Mouse (Mus musculus): ENCODE measurements at regions not wholly inside any gene's neighbourhood (a gene's known extent, or its start where the extent isn't known, plus 50 kb on each side); places are given as distances from the start of the nearest gene placed in this dataset.

DNA sequence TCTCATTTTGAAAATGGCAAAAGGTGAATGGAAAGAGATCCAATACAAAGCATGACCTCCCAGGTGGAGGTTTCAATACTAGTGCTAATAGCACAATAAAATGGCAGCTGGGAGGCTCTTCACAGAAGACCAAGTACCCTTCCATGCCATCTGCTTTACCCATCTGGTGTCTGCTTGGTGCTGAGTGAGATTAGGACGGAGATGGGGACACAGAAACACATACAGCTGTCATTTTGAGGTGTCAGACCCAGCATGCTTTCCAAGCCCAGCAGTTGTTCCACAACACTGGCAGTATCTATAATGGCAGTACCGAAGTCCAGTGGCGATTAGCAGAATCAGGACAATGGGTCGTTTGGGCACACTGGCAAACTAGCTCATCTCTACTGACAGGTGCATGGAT, 118.9 kb upstream of the 1700064H15Rik start:
- DNase-seq (ENCODE audit: low spot score) = no peak

GRCm38 (mm10) chr3:19751946-19752345, 123.5 kb upstream of the 1700064H15Rik start:
- DNase-seq (ENCODE audit: low spot score) = no peak

GRCm38 (mm10) chr3:19754011-19754410, 125.5 kb upstream of the 1700064H15Rik start:
- no peak for DNase-seq (ENCODE audit: low spot score)

GRCm38 (mm10) chr3:19754636-19755035, 126.2 kb upstream of the 1700064H15Rik start:
- no peak for DNase-seq (ENCODE audit: low spot score)

DNA sequence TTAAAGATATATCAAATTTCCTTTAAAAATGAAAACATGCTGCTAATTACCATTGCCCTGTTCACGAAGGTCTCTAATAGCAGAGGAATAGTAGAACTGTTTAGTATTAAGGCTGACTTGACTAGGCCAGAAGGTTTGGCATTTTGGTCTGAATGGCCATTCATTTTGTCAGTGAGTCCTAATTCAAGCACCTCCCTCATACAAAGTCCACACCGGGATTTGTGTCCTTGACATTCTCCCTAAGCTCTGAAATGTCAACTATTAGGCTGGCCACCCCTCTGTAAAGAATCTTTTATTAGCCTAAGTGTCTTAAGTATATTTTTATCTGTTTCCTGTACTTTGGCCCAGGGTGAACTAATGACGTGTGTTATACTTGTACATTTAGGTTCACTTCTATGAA, 126.7 kb upstream of the 1700064H15Rik start:
- no peak for DNase-seq (ENCODE audit: low spot score)

- no peak for DNase-seq (ENCODE audit: low spot score)
These were observed 158.2 kb upstream of the Cp start for GRCm38 (mm10) chr3:19798543-19799106.

DNA sequence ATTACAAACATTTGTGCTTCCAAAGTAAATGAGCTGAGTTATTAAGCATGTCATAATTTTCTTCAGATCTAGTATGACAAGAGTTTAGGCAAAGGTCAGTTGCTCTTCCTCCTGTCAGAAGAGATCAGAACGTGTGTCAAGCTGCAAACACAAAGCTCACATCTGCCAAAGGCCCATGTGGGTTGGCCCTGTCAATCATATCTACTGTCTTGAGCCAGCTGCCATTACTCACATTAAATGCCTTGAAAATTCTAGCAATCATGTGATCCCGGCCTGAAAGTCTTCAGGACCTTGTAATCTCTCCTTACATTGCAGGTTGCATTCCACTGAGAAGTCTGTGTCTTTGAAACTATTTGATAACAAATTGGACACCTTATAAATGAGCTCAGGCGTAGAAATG, 146.8 kb upstream of the Cp start:
- no peak for DNase-seq (ENCODE audit: low spot score)

DNA sequence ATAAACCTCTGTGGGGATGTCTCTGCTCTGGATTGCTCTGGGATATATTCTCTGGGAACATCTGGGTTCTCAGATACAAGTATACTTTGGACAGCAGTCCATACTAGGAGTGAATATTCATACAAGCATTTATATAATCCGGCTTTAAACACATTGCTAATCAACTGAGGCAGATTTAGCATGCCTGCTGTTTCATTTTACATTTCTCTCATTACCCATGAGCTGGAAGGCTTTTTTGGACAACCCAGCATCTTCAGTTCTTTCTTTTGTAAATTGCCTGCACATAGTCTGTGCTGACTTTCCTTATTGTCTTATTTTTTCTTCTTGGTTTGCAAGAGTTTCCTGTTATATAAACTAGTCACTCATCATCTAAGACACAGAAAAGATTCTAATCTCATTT, 131.9 kb upstream of the Cp start:
- DNase-seq (ENCODE audit: low spot score) = no peak

DNA sequence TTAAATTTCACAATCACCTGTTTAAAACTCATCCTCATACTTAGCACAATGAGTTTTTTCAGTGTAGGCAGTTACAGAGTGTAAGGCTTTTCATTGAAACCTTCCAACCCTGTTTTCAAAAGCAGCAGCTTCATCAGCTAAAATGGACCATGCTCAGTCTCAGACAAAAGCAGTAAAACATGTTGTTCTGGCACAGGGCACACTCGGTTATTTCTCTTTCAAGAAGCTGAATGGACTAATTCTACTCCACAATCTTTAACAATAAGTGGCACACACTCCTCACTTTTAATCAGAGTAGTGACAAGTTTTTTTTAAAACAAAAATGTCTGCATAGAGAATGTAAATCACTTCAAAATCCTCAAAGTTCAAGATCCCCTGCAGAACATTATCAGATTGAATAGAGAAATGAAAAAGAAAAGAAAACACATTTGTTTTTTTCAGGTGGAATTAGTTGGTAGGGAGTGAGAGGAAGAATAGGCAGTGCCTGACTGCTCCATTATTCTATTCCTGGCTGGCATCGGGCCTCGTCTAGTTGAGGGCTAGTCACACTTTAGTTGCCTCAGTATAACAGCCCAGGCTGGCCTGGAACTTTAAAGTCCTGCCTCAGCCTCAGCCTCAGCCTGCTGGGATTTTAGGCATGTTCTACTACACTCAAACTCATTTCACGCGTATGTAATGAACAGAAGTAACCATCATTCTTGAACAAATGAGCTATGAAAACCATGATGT, 128.2 kb upstream of the Cp start:
- DNase-seq (ENCODE audit: low spot score) = no peak

DNA sequence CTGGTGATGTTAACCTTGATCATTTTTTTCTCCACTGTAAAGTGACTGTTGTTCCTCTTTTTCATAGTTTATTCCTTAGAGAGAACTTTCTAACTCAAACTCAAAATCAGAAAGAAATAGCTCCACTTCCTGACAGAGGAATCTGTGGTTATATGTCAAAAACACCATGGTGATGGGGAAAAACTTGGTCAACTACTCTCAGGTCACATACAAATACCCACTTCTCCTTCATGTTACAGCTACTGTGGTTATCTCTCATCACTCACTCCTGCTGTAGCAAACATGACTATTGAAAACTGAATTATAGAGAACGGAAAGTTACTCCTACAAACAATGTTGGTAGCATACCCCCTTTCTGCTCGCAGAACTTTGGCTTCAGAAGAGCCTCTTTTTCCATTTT, 127.1 kb upstream of the Cp start:
- no peak for DNase-seq (ENCODE audit: low spot score)

DNA sequence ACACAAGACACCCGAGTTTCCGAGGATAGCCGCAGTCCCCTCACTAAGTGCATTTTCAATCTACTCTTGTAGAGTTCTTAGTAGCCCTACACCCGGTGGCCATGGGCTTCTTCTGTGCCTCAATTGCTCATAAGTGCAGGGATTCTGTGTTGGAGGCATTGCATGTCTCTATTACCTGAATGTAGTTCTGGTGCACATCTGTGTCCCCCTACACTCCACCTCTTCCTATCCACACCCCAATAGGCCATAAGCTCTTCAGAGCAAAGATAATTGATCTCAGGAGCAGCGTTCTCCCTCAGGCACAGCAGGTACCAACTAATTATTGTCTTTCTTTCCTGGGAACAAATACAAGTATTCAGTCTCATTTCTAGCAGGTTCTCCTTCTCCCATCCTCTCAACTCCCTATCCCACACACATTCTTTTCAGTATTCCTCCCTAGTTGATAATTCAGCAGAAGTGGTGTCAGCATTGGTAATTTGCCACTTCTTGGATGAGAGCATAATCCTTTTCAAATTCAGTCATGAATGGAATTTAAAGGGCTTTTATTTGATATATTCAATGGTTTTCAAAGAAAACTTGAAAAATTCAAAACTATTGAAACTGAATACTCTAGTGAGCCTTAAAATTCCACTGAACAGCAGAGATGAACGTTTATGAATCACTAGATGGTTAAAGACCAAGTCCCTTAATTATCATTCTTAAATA, 108.7 kb upstream of the Cp start:
- DNase-seq (ENCODE audit: low spot score) = no peak

DNA sequence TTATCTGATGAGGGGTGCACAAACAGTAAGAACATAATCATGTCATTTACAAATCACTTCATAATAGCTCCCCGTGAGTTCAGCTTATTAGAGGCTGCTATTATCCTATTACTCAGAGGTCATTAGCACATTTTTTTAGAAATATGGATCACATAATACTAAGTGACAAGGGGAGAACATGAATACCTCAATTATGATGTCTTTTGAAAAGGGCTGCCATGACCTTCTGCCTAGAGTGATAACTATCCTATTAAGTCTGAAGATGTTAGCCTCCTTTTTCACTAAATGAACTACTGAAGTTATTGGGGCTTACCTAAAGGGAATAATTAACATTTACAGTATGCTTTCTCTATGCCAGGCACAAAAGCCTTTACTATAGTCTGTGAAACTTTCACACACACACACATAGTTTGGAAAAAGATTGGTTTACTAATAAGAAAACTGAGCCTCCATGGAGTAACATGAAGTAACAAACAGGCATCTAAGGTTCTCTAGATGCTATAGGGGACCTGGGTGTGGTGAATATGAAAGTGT, 108.1 kb upstream of the Cp start:
- DNase-seq (ENCODE audit: low spot score) = no peak

- no peak for DNase-seq (ENCODE audit: low spot score)
These were observed 74.2 kb upstream of the Cp start for GRCm38 (mm10) chr3:19882623-19883022.

- no peak for DNase-seq (ENCODE audit: low spot score)
These were observed 68.4 kb upstream of the Cp start for GRCm38 (mm10) chr3:19888405-19888804.

GRCm38 (mm10) chr3:19894258-19894629, 62.6 kb upstream of the Cp start:
- no peak for DNase-seq (ENCODE audit: low spot score)

DNA sequence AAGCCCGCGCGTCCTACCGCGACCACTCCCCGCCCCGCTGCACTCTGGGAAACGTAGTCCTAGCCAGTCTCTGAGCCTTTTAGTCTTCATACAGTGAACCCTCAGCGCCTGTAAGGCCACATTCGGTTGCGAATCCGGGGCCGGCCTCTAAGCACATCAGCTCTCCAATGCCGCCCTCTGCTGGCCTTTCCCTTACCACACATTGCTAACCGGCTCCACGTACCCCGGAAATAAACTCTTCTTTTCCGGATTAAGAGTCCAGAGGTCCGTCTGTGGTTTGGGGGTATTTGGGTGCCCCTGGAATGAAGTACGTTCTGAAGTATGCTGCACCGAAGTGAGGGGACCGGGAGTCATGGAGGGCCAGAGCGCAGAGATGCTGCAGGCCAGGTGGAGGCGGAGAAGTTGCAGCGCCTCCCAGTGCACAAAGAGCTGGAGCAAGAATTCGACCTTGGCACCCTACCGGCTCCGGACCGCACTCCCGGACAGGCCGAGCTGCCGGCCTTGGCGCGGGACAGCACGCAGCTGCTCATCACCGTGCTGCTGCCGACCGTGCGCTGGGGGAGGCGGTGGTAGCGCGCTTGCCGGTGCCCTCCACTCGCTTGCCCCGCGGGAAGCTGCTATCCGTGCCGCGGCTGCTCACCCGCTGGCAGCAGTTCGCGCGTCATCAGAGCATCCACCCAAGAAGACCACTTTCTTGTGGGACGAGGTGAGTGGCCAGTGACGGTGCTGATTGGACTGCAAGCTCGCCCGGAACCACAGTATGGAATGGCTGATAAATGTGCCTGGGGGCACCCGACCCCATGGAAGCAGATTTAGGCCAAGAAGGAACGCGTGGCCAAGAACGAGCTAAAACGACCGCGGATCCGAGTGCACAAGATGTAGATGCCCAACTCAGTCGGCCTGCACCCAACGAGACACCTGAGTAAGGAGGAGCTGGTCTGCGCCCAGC, 62.0 kb upstream of the Cp start:
- peak; percentile 90 for DNase-seq (ENCODE audit: low spot score)

DNA sequence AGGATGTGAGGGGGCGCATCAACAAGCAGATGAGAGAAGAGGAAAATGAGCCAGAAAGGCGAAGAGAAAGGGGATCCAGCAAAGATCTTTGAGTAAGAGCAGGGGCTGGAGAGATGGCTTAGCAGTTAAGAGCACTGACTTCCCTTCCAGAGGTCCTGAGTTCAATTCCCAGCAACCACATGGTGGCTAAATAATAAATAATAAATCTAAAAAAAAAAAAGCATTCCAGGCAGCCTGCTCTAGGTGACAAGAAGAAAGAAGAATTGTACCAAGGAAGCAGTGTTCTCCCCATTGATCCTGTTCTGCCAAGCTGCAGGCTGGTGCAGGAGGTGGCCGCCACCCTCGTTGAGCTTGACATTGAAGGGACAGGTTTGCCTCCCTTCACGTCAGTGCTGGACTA, 61.1 kb upstream of the Cp start:
- no peak for DNase-seq (ENCODE audit: low spot score)

DNA sequence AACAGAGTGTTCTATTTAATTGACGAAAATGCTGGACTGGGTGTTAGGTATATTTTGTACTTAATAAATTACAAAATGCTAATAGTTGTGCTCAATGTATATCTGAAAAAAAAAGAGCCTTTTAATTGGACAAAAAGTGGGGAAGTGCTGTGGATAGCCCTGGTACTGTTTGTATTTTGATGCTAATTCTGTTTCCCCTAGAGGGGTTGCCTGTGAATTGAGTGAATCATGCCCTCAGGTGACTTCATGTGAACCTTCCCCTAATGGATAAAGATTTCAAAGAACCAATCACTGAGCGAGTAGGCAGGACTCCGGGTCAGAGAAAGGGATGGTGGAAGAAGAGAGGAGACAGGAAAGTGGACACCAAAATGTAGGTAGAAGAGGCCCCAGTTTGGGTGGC, 59.7 kb upstream of the Cp start:
- no peak for DNase-seq (ENCODE audit: low spot score)

GRCm38 (mm10) chr3:19902226-19902625, 54.6 kb upstream of the Cp start:
- no peak for DNase-seq (ENCODE audit: low spot score)

DNA sequence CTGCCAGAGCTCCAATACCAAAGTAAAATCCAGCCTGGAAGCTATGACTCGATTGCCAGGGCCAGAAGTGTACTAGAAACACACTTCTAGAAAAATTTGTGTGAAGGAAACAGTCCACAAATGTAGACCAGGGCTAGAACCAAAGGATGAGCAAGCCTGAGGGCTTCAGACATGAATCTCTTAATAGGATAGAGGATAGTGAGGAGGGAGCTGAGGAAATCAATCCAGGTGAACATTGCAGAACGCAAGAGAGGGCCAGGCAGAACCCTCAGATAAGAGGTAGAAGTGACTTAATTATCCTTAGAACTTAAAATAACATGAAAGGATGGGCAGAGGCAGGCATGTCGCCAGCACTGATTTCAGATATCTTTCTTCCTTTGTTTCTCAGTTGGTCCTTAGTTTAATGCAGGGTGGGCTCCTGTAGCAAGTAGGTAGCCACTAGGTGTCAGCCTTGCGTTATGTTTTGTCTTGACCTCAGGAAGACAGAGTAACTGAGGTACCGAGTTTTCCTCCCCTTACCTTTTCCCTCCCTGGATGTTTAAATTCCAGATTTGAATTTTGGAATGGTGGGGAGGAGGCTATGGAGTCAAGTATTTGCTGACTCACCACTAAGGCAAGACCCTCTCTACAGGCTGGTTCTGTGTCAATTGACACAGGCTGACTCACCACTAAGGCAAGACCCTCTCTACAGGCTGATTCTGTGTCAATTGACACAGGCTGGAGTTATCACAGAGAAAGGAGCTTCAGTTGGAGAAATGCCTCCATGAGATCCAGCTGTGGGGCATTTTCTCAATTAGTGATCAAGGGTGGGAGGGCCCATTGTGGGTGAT, 52.2 kb upstream of the Cp start:
- DNase-seq (ENCODE audit: low spot score) = peak; percentile 13
